Mouse (Mus musculus): ENCODE results near the gene Hsp90aa1.
"Not testable (repeated sequence)": the region's sequence is repeated elsewhere in the genome, so short reads cannot be mapped to it uniquely, and the experiment has no call there.

Gene Hsp90aa1

GRCm38 (mm10) chr12:110698523-110699170, 3.9 kb downstream of the Hsp90aa1 start:
- no peak for DNase-seq (ENCODE audit: low spot score in 2 of 2)

- no peak for DNase-seq (ENCODE audit: low spot score in 2 of 2)
These were observed 4.4 kb downstream of the Hsp90aa1 start for GRCm38 (mm10) chr12:110698080-110698479.

GRCm38 (mm10) chr12:110697457-110697856, 5.1 kb downstream of the Hsp90aa1 start:
- no peak for DNase-seq (ENCODE audit: low spot score in 2 of 2)

GRCm38 (mm10) chr12:110696975-110697400, 5.5 kb downstream of the Hsp90aa1 start:
- DNase-seq (ENCODE audit: low spot score in 2 of 2) = no peak

GRCm38 (mm10) chr12:110696173-110696974, 6.2 kb downstream of the Hsp90aa1 start:
- DNase-seq (ENCODE audit: low spot score in 2 of 2) = peak; percentile 99 to 100

GRCm38 (mm10) chr12:110695676-110696171, 6.8 kb downstream of the Hsp90aa1 start:
- DNase-seq (ENCODE audit: low spot score in 2 of 2) = peak in 1 of 2 experiments; percentile 54

GRCm38 (mm10) chr12:110693378-110693777, 9.2 kb downstream of the Hsp90aa1 start:
- not testable (repeated sequence) for DNase-seq (ENCODE audit: low spot score in 2 of 2)

- no peak for DNase-seq (ENCODE audit: low spot score in 2 of 2)
These were observed 12.4 kb downstream of the Hsp90aa1 start for GRCm38 (mm10) chr12:110689919-110690643.

- not testable (repeated sequence) for DNase-seq (ENCODE audit: low spot score in 2 of 2)
These were observed 13.6 kb downstream of the Hsp90aa1 start for GRCm38 (mm10) chr12:110688921-110689320.

GRCm38 (mm10) chr12:110687894-110688734, 14.4 kb downstream of the Hsp90aa1 start:
- DNase-seq (ENCODE audit: low spot score in 2 of 2) = no peak

- no peak for DNase-seq (ENCODE audit: low spot score in 2 of 2)
These were observed 18.9 kb downstream of the Hsp90aa1 start for GRCm38 (mm10) chr12:110683580-110683979.

GRCm38 (mm10) chr12:110682561-110683299, 19.8 kb downstream of the Hsp90aa1 start, which contains the start of gene 1700001K19Rik:
TSS of gene 1700001K19Rik (minus strand) at chr12:110682619.
- no peak for DNase-seq (ENCODE audit: low spot score in 2 of 2)

- DNase-seq (ENCODE audit: low spot score in 2 of 2) = no peak
These were observed 20.6 kb downstream of the Hsp90aa1 start for GRCm38 (mm10) chr12:110681878-110682277.

GRCm38 (mm10) chr12:110681191-110681590, 21.3 kb downstream of the Hsp90aa1 start:
- no peak for DNase-seq (ENCODE audit: low spot score in 2 of 2)

- peak; percentile 37 to 76 for DNase-seq (ENCODE audit: low spot score in 2 of 2)
These were observed 28.3 kb downstream of the Hsp90aa1 start for GRCm38 (mm10) chr12:110674243-110674642.

GRCm38 (mm10) chr12:110667466-110668077, 35.0 kb downstream of the Hsp90aa1 start:
- no peak for DNase-seq (ENCODE audit: low spot score in 2 of 2)

- DNase-seq (ENCODE audit: low spot score in 2 of 2) = no peak
These were observed 40.8 kb downstream of the Hsp90aa1 start for GRCm38 (mm10) chr12:110661746-110662145.

GRCm38 (mm10) chr12:110651464-110651863, 51.1 kb downstream of the Hsp90aa1 start:
- no peak for DNase-seq (ENCODE audit: low spot score in 2 of 2)

- DNase-seq (ENCODE audit: low spot score in 2 of 2) = no peak
These were observed 52.3 kb downstream of the Hsp90aa1 start for GRCm38 (mm10) chr12:110650241-110650641.
